Mouse (Mus musculus): ENCODE data around the gene Fan1.

Gene Fan1

DNA sequence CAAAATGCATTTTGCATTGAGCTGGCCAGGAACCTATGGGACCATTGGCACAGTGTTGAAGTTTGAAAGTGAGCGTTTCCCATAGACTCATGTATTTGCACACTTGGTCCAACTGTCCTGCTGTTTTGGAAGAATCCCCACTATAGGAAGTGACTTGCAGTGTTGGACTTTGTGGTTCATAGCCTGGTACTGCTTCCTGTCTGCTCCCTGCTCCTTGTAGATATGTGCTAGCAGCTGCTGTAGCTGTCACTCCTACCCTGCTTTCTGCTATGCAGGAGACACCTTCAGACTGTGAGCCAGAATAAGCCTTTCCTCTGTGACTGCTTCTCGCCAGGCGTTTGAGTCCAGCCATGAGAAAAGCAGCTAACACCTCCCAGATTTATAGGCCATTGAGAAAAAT is 42.6 kb downstream of the Fan1 start:
- DNase-seq (ENCODE audit: low spot score): no peak

- DNase-seq (ENCODE audit: low spot score): no peak
These were observed 46.4 kb downstream of the Fan1 start for GRCm38 (mm10) chr7:64327486-64327885.

- peak; percentile 87 for DNase-seq (ENCODE audit: low spot score)
These were observed 47.0 kb downstream of the Fan1 start for GRCm38 (mm10) chr7:64326892-64327291.

- no peak for DNase-seq (ENCODE audit: low spot score)
These were observed 52.2 kb downstream of the Fan1 start for GRCm38 (mm10) chr7:64321658-64322057.

DNA sequence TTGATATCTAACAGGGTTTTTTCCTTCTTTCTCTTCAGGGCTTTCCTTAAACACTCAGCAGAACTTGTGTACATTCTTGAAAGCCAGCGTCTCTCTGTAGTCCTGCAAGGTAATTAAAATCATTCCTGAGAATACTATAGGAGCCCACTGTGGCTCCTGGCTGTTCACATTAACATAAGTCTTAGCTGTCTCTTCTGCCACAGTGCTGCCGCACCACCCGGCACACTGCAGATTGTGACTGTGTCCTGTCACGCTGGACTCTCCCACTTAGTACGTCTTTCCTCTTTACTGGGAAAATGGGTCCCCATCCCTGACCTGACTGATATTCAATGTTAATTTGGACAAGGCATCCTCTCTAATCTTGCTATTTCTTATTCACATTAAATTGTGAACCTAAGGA is 52.8 kb downstream of the Fan1 start:
- no peak for DNase-seq (ENCODE audit: low spot score)

DNA sequence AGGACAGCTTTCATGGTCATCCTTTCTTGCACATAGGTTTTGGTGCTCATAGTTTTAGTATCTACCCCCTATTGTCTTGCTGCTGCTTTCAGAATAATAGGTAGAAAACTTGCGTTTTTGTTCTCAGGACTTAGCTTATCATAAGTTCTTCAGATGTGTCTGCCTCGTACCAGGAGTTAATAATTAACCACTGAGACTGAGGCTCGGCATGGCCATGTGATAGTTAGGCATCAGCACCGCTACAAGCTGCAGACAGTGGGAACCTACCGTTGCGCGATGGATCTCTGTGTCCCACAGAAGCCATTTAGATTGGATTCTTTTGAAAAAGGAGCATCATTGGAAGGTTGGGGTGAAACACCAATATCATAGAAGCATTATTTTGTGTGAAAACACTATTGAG is 61.1 kb downstream of the Fan1 start:
- no peak for DNase-seq (ENCODE audit: low spot score)

DNA sequence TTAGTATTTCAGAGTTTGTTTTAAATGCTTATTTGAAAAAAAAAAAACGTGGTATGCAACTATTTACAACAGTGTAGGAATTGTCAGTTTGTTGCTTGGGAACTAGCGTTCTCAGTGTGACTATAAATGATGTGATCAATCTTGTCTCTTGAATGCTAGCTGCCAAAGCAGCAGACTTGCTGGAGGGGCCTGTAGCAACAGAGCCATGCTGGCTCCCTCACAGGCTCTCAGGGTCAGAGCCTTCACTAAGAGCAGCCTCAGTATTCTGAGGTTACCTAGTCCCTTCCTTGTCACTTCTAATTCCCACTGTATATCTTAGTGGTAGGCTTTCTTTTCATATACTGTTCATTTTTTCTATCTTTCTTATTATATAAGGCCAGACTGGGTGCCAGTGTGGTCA is 63.1 kb downstream of the Fan1 start:
- no peak for DNase-seq (ENCODE audit: low spot score)

DNA sequence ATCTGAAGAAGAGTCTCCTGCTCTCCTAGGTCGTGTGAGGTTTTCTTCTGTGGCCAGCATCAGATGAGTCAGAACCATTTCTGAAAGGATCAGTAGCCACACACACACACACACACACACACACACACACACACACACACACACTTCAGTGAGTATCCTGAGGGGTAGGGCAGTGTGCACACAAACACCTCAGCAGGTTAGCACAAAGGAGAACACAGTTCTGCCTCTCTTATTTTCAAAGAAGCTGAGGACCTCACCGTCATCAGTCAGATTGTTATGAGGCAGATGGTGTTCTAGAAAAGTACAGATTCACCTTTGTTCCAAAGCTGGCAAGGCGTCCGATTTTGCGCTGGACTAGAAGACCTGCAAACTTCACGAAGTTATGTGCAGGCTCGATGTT is 63.7 kb downstream of the Fan1 start:
- DNase-seq (ENCODE audit: low spot score): no peak
